Mouse (Mus musculus) left cerebral cortex, postnatal 25 days (tissue): ENCODE measurements around the gene Stxbp3. TPM values are rescaled to one million over a fixed set of nuclear protein-coding genes. Genes with fewer than 3 reads are reported as not detected.
A peak's percentile ranks its signal among the peaks of the same experiment; 100 is the strongest.
"Not testable (repeated sequence)": the region's sequence is repeated elsewhere in the genome, so short reads cannot be mapped to it uniquely, and the experiment has no call there.

Experiments used
- DNase-seq, 2 experiments: peaks; one replicate each; pipeline ENCODE4 v3.0.0; 2022; ENCODE audit warnings: low spot score in 2 of 2, mixed read lengths in 1 of 2
- intact Hi-C: fragments of 180-260 bp; cut with DNase I; formaldehyde crosslinking; loops from one replicate; pipeline ENCODE4 v1.15.1; 2025
- total RNA-seq, 2 experiments: library from RNA; stranded (reverse); gene quantifications; 2 replicates each; pipeline ENCODE4 v1.2.3; 2021

Stxbp3 gene
- total RNA-seq, 2 experiments from 2014 or later: 20.8 to 24.5 TPM

GRCm38 (mm10) chr3:108858231-108858770, 18.0 kb upstream of the Stxbp3 start:
- DNase-seq: peak in 1 of 2 experiments; percentile 45

GRCm38 (mm10) chr3:108857714-108858113, 17.4 kb upstream of the Stxbp3 start:
- intact Hi-C loops: loop anchor here (2.0 to 5.0 kb wide), 3 partner anchors 23 to 205 kb away; partner anchors contain the start of gene Prpf38b
- no peak for DNase-seq

More at GRCm38 (mm10) chr3:108858231-108858770, 18.0 kb upstream of the Stxbp3 start:
- intact Hi-C loops: loop anchor here (5.0 kb wide), 2 partner anchors 54 to 204 kb away; partner anchors contain the start of gene Prpf38b

- intact Hi-C loops: loop anchor here (2.0 to 5.0 kb wide), 3 partner anchors 24 to 205 kb away; partner anchors contain the start of gene Prpf38b
- DNase-seq: no peak
Observed at GRCm38 (mm10) chr3:108857124-108857470, 16.8 kb upstream of the Stxbp3 start.

- intact Hi-C loops: loop anchor here (2.0 to 5.0 kb wide), 3 partner anchors 24 to 206 kb away; partner anchors contain the start of gene Prpf38b
- DNase-seq: peak in 1 of 2 experiments; percentile 28
Observed at GRCm38 (mm10) chr3:108856386-108857123, 16.2 kb upstream of the Stxbp3 start.

- DNase-seq: peak; percentile 32 to 42
- intact Hi-C loops: loop anchor here (2.0 to 5.0 kb wide), 3 partner anchors 25 to 206 kb away; partner anchors contain the start of gene Prpf38b
Observed at GRCm38 (mm10) chr3:108855864-108856263, 15.5 kb upstream of the Stxbp3 start.

GRCm38 (mm10) chr3:108855371-108855770, 15.0 kb upstream of the Stxbp3 start:
- DNase-seq: peak; percentile 80 to 97
- intact Hi-C loops: loop anchor here (5.0 kb wide), 2 partner anchors 57 to 207 kb away; partner anchors contain the start of gene Prpf38b

GRCm38 (mm10) chr3:108853266-108853665, 12.9 kb upstream of the Stxbp3 start:
- intact Hi-C loops: no loop called here
- no peak for DNase-seq

- peak in 1 of 2 experiments; percentile 42 for DNase-seq
- intact Hi-C loops: no loop called here
Observed at GRCm38 (mm10) chr3:108851996-108852697, 11.8 kb upstream of the Stxbp3 start.

GRCm38 (mm10) chr3:108851554-108851953, 11.2 kb upstream of the Stxbp3 start:
- intact Hi-C loops: no loop called here
- DNase-seq: no peak

GRCm38 (mm10) chr3:108851075-108851474, 10.7 kb upstream of the Stxbp3 start:
- intact Hi-C loops: no loop called here
- DNase-seq: no peak

- intact Hi-C loops: no loop called here
- no peak for DNase-seq
Observed at GRCm38 (mm10) chr3:108850506-108850905, 10.2 kb upstream of the Stxbp3 start.

GRCm38 (mm10) chr3:108846616-108847015, 6.3 kb upstream of the Stxbp3 start:
- intact Hi-C loops: no loop called here
- no peak for DNase-seq

- no peak for DNase-seq
- intact Hi-C loops: loop anchor here (5.0 kb wide), 1 partner anchor 68 kb away; the partner anchor contains the start of gene Prpf38b
Observed at GRCm38 (mm10) chr3:108844521-108844920, 4.2 kb upstream of the Stxbp3 start.

- DNase-seq: no peak
- intact Hi-C loops: loop anchor here (5.0 kb wide), 1 partner anchor 68 kb away; the partner anchor contains the start of gene Prpf38b
Observed at GRCm38 (mm10) chr3:108844026-108844425, 3.7 kb upstream of the Stxbp3 start.

- intact Hi-C loops: loop anchor here (5.0 kb wide), 1 partner anchor 72 kb away; the partner anchor contains the start of gene Prpf38b
Observed at GRCm38 (mm10) chr3:108840716-108841054, 359 bp upstream of the Stxbp3 start.

GRCm38 (mm10) chr3:108839647-108839999, 703 bp downstream of the Stxbp3 start:
- intact Hi-C loops: no loop called here
- no peak for DNase-seq

More at GRCm38 (mm10) chr3:108840716-108841054, 359 bp upstream of the Stxbp3 start:
- no peak for DNase-seq

GRCm38 (mm10) chr3:108838980-108839379, 1.3 kb downstream of the Stxbp3 start:
- intact Hi-C loops: no loop called here
- DNase-seq: no peak

- intact Hi-C loops: no loop called here
- no peak for DNase-seq
Observed at GRCm38 (mm10) chr3:108836931-108837330, 3.4 kb downstream of the Stxbp3 start.

GRCm38 (mm10) chr3:108833717-108834116, 6.6 kb downstream of the Stxbp3 start:
- intact Hi-C loops: not testable (repeated sequence)

GRCm38 (mm10) chr3:108831750-108832149, 8.6 kb downstream of the Stxbp3 start:
- intact Hi-C loops: no loop called here
- DNase-seq: peak in 1 of 2 experiments; percentile 22

More at GRCm38 (mm10) chr3:108833717-108834116, 6.6 kb downstream of the Stxbp3 start:
- DNase-seq: not testable (repeated sequence)
